Mouse (Mus musculus): ENCODE data around the gene Pcbp2. TPM values are rescaled to one million over a fixed set of nuclear protein-coding genes. Genes with fewer than 3 reads are reported as not detected.

Gene Pcbp2
- polyA plus RNA-seq, 1 experiment from 2014 or later = 191 TPM

DNA sequence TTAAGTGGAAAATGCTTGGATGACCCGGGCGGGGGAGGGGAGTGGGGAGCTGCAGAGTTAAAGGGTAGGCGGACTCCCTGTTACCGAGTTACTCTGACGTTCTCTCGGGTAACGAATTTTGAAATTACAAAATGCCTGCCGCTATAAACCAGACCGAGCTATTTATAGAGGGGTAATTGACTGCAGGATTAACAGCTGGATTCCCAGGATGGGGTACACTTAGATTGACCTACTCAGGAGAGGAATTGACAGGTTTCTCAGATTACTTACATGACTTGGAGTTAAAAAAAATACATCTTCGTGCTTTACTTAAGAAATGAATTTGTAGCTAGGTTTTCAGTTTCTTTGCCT lies 931 bp downstream of the Pcbp2 start:
- ATAC-seq (replicated peaks; ENCODE audit: low FRiP score, low read depth) (no peak), DNase-seq (ENCODE audit: low spot score) (peak; percentile 59)
- Histone ChIP-seq H3K36me3 (ENCODE audit: insufficient read depth, low read length) (peaks cover 21% of the 10 kb centered on the region), H3K4me2 (ENCODE audit: low read length) (peak overlapping the region; percentile 45), H3K27me3 (ENCODE audit: insufficient read depth, low read length) (no peaks in the 10 kb centered on the region), H3K4me3 (replicated peaks; ENCODE audit: low read depth, low read length) (peak overlapping the region; percentile 74), H3K4me1 (replicated peaks; ENCODE audit: insufficient read depth, low read length) (no peaks in the 10 kb centered on the region), H3K9me3 (replicated peaks; ENCODE audit: low read length) (no peaks in the 10 kb centered on the region), H3K27ac (peak overlapping the region; percentile 99), H3K9ac (ENCODE audit: low read depth, low read length) (peak overlapping the region; percentile 89)
- under 1% methylated on average over 10 of the region's 10 CpGs for WGBS
- no peak for TF ChIP-seq CTCF (IDR thresholded peaks at IDR 0.05; ENCODE audit: low read depth)

DNA sequence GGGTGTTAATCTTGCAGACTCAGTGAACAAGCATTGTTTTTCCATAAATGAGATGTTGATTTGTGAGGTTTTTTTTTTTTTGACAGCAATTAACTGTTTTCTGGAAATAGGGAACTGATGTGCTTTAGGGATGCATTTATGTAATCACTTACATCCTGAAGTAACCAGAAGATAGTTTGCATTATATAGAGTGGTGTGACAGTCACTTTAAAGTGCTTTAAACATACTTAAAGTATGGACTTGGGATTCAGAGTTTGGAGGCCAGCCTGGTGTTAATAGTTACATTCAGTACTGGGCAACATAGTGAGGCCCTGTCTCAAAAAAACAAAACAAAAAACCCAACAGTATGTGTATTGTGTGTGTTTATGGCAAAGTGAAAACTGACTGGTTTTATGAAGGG lies 1.4 kb downstream of the Pcbp2 start:
- no peak for DNase-seq (ENCODE audit: low spot score)
- H3K27ac ChIP-seq = no peak overlapping the region
- no peaks in the 10 kb centered on the region for H3K4me1 ChIP-seq (replicated peaks; ENCODE audit: insufficient read depth, low read length)
- H3K4me3 ChIP-seq (replicated peaks; ENCODE audit: low read depth, low read length) = peak overlapping the region; percentile 74
- peak overlapping the region; percentile 45 for H3K4me2 ChIP-seq (ENCODE audit: low read length)
- H3K36me3 ChIP-seq (ENCODE audit: insufficient read depth, low read length) = peaks cover 25% of the 10 kb centered on the region
- no peaks in the 10 kb centered on the region for H3K27me3 ChIP-seq (ENCODE audit: insufficient read depth, low read length)
- no peak for TF ChIP-seq CTCF (IDR thresholded peaks at IDR 0.05; ENCODE audit: low read depth)
- ATAC-seq (replicated peaks; ENCODE audit: low FRiP score, low read depth) = no peak
- no peaks in the 10 kb centered on the region for H3K9me3 ChIP-seq (replicated peaks; ENCODE audit: low read length)
- H3K9ac ChIP-seq (ENCODE audit: low read depth, low read length) = peak overlapping the region; percentile 89

DNA sequence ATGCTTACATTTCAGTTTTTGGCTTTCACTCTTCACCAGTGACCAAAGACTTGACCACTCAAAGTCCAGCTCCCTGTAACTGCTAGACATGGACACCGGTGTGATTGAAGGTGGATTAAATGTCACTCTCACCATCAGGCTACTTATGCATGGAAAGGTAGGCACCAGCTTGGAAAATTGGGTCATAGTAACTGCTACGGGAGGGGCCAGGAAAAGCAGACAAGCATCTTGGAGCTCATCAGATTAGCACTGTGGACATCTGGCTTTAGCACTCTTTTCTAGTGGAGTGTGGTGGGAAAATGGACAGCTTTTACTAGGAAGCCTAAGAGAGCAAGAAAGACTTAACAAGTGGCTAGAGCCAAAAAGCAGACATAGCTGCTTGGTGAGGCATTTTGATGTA lies 2.9 kb downstream of the Pcbp2 start:
- Histone ChIP-seq H3K36me3 (ENCODE audit: insufficient read depth, low read length) (peaks cover 33% of the 10 kb centered on the region), H3K4me2 (ENCODE audit: low read length) (0 out of 2 replicates have a peak overlapping the region, but pooled peaks have one; percentile 10), H3K4me3 (replicated peaks; ENCODE audit: low read depth, low read length) (no peak overlapping the region), H3K27ac (no peak overlapping the region), H3K27me3 (ENCODE audit: insufficient read depth, low read length) (no peaks in the 10 kb centered on the region), H3K9ac (ENCODE audit: low read depth, low read length) (no peak overlapping the region), H3K4me1 (replicated peaks; ENCODE audit: insufficient read depth, low read length) (no peaks in the 10 kb centered on the region), H3K9me3 (replicated peaks; ENCODE audit: low read length) (no peaks in the 10 kb centered on the region)
- DNase-seq (ENCODE audit: low spot score) (no peak), ATAC-seq (replicated peaks; ENCODE audit: low FRiP score, low read depth) (no peak)
- no peak for TF ChIP-seq CTCF (IDR thresholded peaks at IDR 0.05; ENCODE audit: low read depth)
- 33% methylated on average over 2 of the region's 2 CpGs for WGBS

DNA sequence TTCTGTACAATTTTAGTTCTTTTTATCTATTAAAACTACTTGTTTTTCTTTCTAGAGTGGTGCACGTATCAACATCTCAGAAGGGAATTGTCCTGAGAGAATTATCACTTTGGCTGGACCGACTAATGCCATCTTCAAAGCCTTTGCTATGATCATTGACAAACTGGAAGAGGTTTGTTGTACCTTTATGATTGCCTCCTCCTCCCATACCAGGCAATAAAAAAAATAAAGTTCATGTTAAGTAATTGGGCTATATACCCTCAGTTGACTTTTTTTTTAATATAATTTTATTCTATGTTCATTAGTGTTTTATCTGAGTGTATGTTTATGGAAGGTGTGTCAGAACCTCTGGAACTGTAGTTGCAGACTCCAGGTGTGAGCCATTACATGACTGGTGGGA lies 4.2 kb downstream of the Pcbp2 start:
- Histone ChIP-seq H3K36me3 (ENCODE audit: insufficient read depth, low read length) (peaks cover 39% of the 10 kb centered on the region), H3K27ac (no peak overlapping the region), H3K4me3 (replicated peaks; ENCODE audit: low read depth, low read length) (no peak overlapping the region), H3K9me3 (replicated peaks; ENCODE audit: low read length) (no peaks in the 10 kb centered on the region), H3K4me1 (replicated peaks; ENCODE audit: insufficient read depth, low read length) (no peaks in the 10 kb centered on the region), H3K4me2 (ENCODE audit: low read length) (no peak overlapping the region), H3K9ac (ENCODE audit: low read depth, low read length) (no peak overlapping the region), H3K27me3 (ENCODE audit: insufficient read depth, low read length) (no peaks in the 10 kb centered on the region)
- WGBS = 79% methylated on average over 2 of the region's 2 CpGs
- ATAC-seq (replicated peaks; ENCODE audit: low FRiP score, low read depth) = no peak
- no peak for DNase-seq (ENCODE audit: low spot score)
- TF ChIP-seq CTCF (IDR thresholded peaks at IDR 0.05; ENCODE audit: low read depth) = no peak

DNA sequence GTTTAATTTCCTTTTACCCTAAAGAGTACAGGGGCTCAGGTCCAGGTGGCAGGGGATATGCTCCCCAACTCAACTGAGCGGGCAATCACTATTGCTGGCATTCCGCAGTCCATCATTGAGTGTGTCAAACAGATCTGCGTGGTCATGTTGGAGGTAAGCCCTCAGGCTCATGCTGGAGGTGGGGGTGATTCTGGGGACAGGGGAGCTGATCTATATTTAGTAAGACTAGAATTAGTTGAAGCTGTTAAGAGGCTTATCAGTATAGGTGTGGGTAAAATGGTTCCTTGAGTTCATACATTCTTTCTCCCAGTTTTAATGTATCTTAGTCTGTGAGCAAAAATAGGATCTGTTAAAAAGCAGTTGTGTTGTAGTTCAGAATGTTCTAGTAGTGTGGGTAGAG lies 12.8 kb downstream of the Pcbp2 start:
- Histone ChIP-seq H3K4me1 (replicated peaks; ENCODE audit: insufficient read depth, low read length) (no peaks in the 10 kb centered on the region), H3K36me3 (ENCODE audit: insufficient read depth, low read length) (peaks cover 63% of the 10 kb centered on the region), H3K9ac (ENCODE audit: low read depth, low read length) (no peak overlapping the region), H3K27ac (no peak overlapping the region), H3K4me2 (ENCODE audit: low read length) (no peak overlapping the region), H3K9me3 (replicated peaks; ENCODE audit: low read length) (no peaks in the 10 kb centered on the region), H3K27me3 (ENCODE audit: insufficient read depth, low read length) (no peaks in the 10 kb centered on the region), H3K4me3 (replicated peaks; ENCODE audit: low read depth, low read length) (no peak overlapping the region)
- DNase-seq (ENCODE audit: low spot score) (no peak), ATAC-seq (replicated peaks; ENCODE audit: low FRiP score, low read depth) (no peak)
- no peak for TF ChIP-seq CTCF (IDR thresholded peaks at IDR 0.05; ENCODE audit: low read depth)
- WGBS = 87% methylated on average over 3 of the region's 3 CpGs

DNA sequence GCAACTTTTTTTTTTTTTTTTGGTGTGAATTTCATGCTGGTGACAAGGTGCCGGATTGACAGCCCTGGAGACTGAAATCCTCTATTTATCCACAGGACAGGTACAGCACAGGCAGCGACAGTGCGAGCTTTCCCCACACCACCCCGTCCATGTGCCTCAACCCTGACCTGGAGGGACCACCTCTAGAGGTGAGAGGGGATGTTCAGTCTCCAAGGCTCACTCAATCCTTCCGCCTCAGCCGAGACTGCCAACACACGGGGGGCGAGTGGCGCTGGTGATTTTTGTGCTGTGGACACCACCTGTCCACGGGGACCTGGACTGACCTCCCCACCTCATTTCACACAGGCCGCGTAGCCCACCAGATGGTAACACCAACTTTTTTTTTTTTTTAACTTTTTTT lies 15.5 kb downstream of the Pcbp2 start:
- H3K4me3 ChIP-seq (replicated peaks; ENCODE audit: low read depth, low read length) = no peak overlapping the region
- H3K4me1 ChIP-seq (replicated peaks; ENCODE audit: insufficient read depth, low read length) = no peaks in the 10 kb centered on the region
- H3K27ac ChIP-seq = no peak overlapping the region
- no peaks in the 10 kb centered on the region for H3K27me3 ChIP-seq (ENCODE audit: insufficient read depth, low read length)
- H3K36me3 ChIP-seq (ENCODE audit: insufficient read depth, low read length) = peaks cover 71% of the 10 kb centered on the region
- H3K9me3 ChIP-seq (replicated peaks; ENCODE audit: low read length) = no peaks in the 10 kb centered on the region
- H3K4me2 ChIP-seq (ENCODE audit: low read length) = no peak overlapping the region
- DNase-seq (ENCODE audit: low spot score) = no peak
- ATAC-seq (replicated peaks; ENCODE audit: low FRiP score, low read depth) = no peak
- TF ChIP-seq CTCF (IDR thresholded peaks at IDR 0.05; ENCODE audit: low read depth) = no peak
- 84% methylated on average over 12 of the region's 12 CpGs for WGBS
- H3K9ac ChIP-seq (ENCODE audit: low read depth, low read length) = no peak overlapping the region

DNA sequence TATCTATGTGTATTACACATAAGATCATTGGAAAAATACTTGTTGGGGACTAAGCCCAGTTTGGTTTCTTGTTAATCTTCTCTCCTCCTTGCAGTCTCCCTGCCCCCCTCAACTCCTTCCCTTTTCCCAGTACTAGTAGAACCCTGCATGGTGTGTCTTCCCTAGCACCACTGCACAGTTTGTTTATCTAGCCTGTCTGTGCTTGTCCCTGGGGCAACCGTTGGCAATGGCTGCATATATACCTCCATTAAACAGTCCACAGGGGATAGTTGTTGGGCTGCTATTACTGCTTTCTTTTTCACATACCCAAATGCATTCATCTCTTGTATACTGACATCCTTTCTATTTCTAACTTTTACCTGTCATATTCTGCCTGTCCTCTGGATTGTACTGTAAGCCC lies 17.3 kb downstream of the Pcbp2 start:
- peaks cover 73% of the 10 kb centered on the region for H3K36me3 ChIP-seq (ENCODE audit: insufficient read depth, low read length)
- no peaks in the 10 kb centered on the region for H3K9me3 ChIP-seq (replicated peaks; ENCODE audit: low read length)
- H3K9ac ChIP-seq (ENCODE audit: low read depth, low read length) = no peak overlapping the region
- no peaks in the 10 kb centered on the region for H3K4me1 ChIP-seq (replicated peaks; ENCODE audit: insufficient read depth, low read length)
- DNase-seq (ENCODE audit: low spot score) = no peak
- no peak overlapping the region for H3K27ac ChIP-seq
- no peak overlapping the region for H3K4me3 ChIP-seq (replicated peaks; ENCODE audit: low read depth, low read length)
- ATAC-seq (replicated peaks; ENCODE audit: low FRiP score, low read depth) = no peak
- no peaks in the 10 kb centered on the region for H3K27me3 ChIP-seq (ENCODE audit: insufficient read depth, low read length)
- TF ChIP-seq CTCF (IDR thresholded peaks at IDR 0.05; ENCODE audit: low read depth) = no peak
- no peak overlapping the region for H3K4me2 ChIP-seq (ENCODE audit: low read length)
- WGBS = 70% methylated on average over 1 of the region's 1 CpGs

Data from kidney, postnatal 0 days (tissue).